Mouse (Mus musculus) lung, postnatal 0 days (tissue): ENCODE data around the gene Gm49369. TPM values are rescaled to one million over a fixed set of nuclear protein-coding genes. Genes with fewer than 3 reads are reported as not detected.

Experiments
- ATAC-seq: fragments of 200-750 bp; cut with Nextera tagmentation; 2 replicates; pipeline ENCODE4 v1.8.0; 2017; ENCODE audit warnings: moderate library complexity
- DNase-seq: peaks from one replicate; pipeline ENCODE4 v3.0.0-alpha.2; 2016; ENCODE audit warnings: low spot score
- H3K27ac ChIP-seq: fragments of 300-500 bp; sonication (generic); 2 replicates; pipeline ENCODE4 v1.5.1; 2014; ENCODE audit warnings: antibody characterized with exemption, mild to moderate bottlenecking, low read length, mixed read lengths
- H3K27me3 ChIP-seq: fragments of 300-500 bp; sonication (generic); replicated peaks from 2 replicates; pipeline ENCODE4 v1.6.1; 2014; ENCODE audit warnings: low read length, mixed read lengths; ENCODE audit not compliant: insufficient read depth
- H3K36me3 ChIP-seq: fragments of 300-500 bp; sonication (generic); 2 replicates; pipeline ENCODE4 v1.6.1; 2014; ENCODE audit warnings: low read length, mixed read lengths; ENCODE audit not compliant: insufficient read depth
- H3K4me1 ChIP-seq: fragments of 300-500 bp; sonication (generic); 2 replicates; pipeline ENCODE4 v1.6.1; 2014; ENCODE audit warnings: antibody characterized with exemption, low read depth, low read length, mixed read lengths; ENCODE audit not compliant: insufficient read depth
- H3K4me2 ChIP-seq: fragments of 300-500 bp; sonication (generic); replicated peaks from 2 replicates; pipeline ENCODE4 v1.6.1; 2014; ENCODE audit warnings: low read depth, mild to moderate bottlenecking, low read length, moderate library complexity, mixed read lengths
- H3K4me3 ChIP-seq: fragments of 300-500 bp; sonication (generic); 2 replicates; pipeline ENCODE4 v1.5.1; 2014; ENCODE audit warnings: low read depth, low read length
- H3K9ac ChIP-seq: fragments of 300-500 bp; sonication (generic); replicated peaks from 2 replicates; pipeline ENCODE4 v1.6.1; 2014; ENCODE audit warnings: low read depth, mild to moderate bottlenecking
- H3K9me3 ChIP-seq: fragments of 300-500 bp; sonication (generic); 2 replicates; pipeline ENCODE4 v1.6.1; 2016; ENCODE audit warnings: low read length, mixed read lengths
- CTCF ChIP-seq: IDR thresholded peaks from 2 replicates; pipeline ENCODE4 v1.5.1; 2016; ENCODE audit warnings: antibody characterized with exemption, mild to moderate bottlenecking
- EP300 ChIP-seq: IDR thresholded peaks from 2 replicates; pipeline ENCODE4 v1.6.1; 2016; ENCODE audit warnings: antibody characterized with exemption, mild to moderate bottlenecking, control low read depth
- WGBS: fragments of 180-500 bp; shearing (Covaris S2); extraction: QIAGEN DNeasy Blood & Tissue Kit; methylation state at CpG from one replicate; pipeline ENCODE4 v1.1.7; 2014; 5-methylcytosine and 5-hydroxymethylcytosine counted together
- polyA plus RNA-seq: library from polyadenylated mRNA; unstranded; fragments of >200 nt; fragmentation: Nextera tagmentation; extraction: Ambion mirVana; gene quantifications from 2 replicates; pipeline ENCODE4 v1.2.1, GENCODE M21; 2015

The Gm49369 gene
- 0.80 TPM in 1 of 2 replicates, not detected in the other for polyA plus RNA-seq

GRCm38 (mm10) chr7:142382567-142382966 lies at the start of gene Gm49369:
Gene Gm49369, minus strand, starts transcription at chr7:142382667.
- H3K36me3 ChIP-seq, result peaks cover 56% of the 10 kb centered on the region
- ATAC-seq, result no peak
- no peak for DNase-seq

GRCm38 (mm10) chr7:142431106-142431505 lies 48.6 kb upstream of the Gm49369 start:
- Histone ChIP-seq H3K9me3 (no peaks in the 10 kb centered on the region), H3K9ac (no peak overlapping the region), H3K4me2 (no peak overlapping the region), H3K4me3 (no peak overlapping the region), H3K36me3 (no peaks in the 10 kb centered on the region), H3K27ac (no peak overlapping the region), H3K27me3 (no peaks in the 10 kb centered on the region), H3K4me1 (peaks cover 20% of the 10 kb centered on the region)
- WGBS, result 70% methylated on average over 14 of the region's 14 CpGs
- no peak for TF ChIP-seq CTCF
- TF ChIP-seq EP300, result no peak
- ATAC-seq (peak; percentile 47), DNase-seq (no peak)

More at GRCm38 (mm10) chr7:142382567-142382966, at the start of gene Gm49369:
- Histone ChIP-seq H3K27ac (no peak within 1 kb of the TSS), H3K27me3 (no peaks in the 10 kb centered on the region), H3K4me2 (no peak within 1 kb of the TSS), H3K4me3 (no peak within 1 kb of the TSS), H3K4me1 (peaks cover 14% of the 10 kb centered on the region), H3K9me3 (no peaks in the 10 kb centered on the region), H3K9ac (no peak within 1 kb of the TSS)
- WGBS, result 97% methylated on average over 5 of the region's 5 CpGs
- TF ChIP-seq CTCF, result no peak
- TF ChIP-seq EP300, result no peak

DNA sequence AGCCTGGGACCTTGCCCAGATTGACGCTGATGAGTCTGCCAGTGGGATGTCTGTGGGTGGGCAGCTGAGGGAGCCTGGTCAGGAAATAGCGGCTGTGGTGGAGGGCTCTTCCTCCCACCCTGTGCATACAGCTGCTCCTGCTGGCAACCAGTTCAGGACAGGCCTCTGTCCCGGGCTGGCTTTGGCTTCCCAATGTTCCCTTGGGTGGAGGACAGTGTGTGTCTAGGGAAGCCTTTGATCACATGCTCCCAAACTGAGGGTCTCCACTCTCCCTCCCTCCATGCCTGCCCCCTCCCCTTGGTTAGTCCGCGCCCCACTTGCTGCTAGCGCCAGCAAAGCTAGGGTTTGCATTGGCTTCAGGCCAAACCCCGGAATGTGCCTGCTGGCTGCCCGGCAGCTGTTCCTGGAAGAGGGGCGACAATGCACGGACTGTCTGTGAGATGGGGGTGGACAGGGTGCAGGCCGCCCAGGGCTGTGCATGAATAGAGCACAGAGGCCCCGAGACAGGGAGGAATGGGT lies 47.8 kb upstream of the Gm49369 start:
- H3K27ac ChIP-seq, result peak overlapping the region; percentile 69
- no peaks in the 10 kb centered on the region for H3K27me3 ChIP-seq
- DNase-seq (peak; percentile 65), ATAC-seq (peak; percentile 75)
- H3K4me3 ChIP-seq, result no peak overlapping the region
- no peaks in the 10 kb centered on the region for H3K36me3 ChIP-seq
- H3K9ac ChIP-seq, result no peak overlapping the region
- WGBS, result 18% methylated on average over 12 of the region's 12 CpGs
- TF ChIP-seq CTCF (no peak), EP300 (no peak)
- H3K4me2 ChIP-seq, result no peak overlapping the region
- no peaks in the 10 kb centered on the region for H3K9me3 ChIP-seq
- peaks cover 20% of the 10 kb centered on the region for H3K4me1 ChIP-seq

- WGBS, result 15% methylated on average over 7 of the region's 7 CpGs
- no peak overlapping the region for H3K9ac ChIP-seq
- H3K4me2 ChIP-seq, result no peak overlapping the region
- TF ChIP-seq EP300, result no peak
- TF ChIP-seq CTCF, result peak; percentile 71
- no peak overlapping the region for H3K4me3 ChIP-seq
- no peaks in the 10 kb centered on the region for H3K36me3 ChIP-seq
- H3K4me1 ChIP-seq, result peaks cover 14% of the 10 kb centered on the region; the same call in 1 of the 2 replicates
- no peaks in the 10 kb centered on the region for H3K9me3 ChIP-seq
- peak; percentile 58 for DNase-seq
- H3K27me3 ChIP-seq, result no peaks in the 10 kb centered on the region
- no peak overlapping the region for H3K27ac ChIP-seq
- ATAC-seq, result no peak
Observed at GRCm38 (mm10) chr7:142428213-142428612, 45.7 kb upstream of the Gm49369 start.

DNA sequence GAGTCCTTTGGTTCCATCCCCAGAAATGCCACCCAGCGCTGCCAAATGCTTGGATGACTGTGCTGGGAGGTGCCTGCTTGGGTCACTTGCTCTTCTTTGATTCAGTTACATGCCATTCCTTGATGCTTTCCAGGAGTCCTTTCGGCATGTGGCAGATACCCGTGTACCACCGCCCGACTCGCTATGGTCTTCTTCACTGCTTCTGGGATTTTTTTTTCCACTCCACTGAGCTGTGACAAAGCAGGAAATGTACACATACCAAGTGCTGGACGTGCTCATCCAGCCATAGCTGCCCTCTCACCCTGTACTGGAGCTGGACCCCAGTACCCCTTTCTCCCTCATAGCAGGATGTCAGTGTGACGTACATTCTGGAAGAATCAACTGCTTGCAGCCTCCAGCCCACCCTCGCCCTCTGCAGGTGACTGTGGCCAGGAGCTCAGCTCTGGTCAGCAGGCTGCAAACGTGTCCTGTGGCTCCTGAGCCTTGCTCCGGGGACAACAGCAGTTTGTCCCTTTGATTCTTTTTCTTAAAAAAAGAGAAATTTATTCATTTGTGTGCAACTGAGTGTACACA lies 43.3 kb upstream of the Gm49369 start:
- TF ChIP-seq EP300, result no peak
- peak; percentile 68 for TF ChIP-seq CTCF
- H3K4me2 ChIP-seq, result no peak overlapping the region
- WGBS, result 66% methylated on average over 11 of the region's 11 CpGs
- H3K4me3 ChIP-seq, result no peak overlapping the region
- no peaks in the 10 kb centered on the region for H3K36me3 ChIP-seq
- H3K9ac ChIP-seq, result no peak overlapping the region
- no peaks in the 10 kb centered on the region for H3K9me3 ChIP-seq
- no peak for DNase-seq
- no peak for ATAC-seq
- no peaks in the 10 kb centered on the region for H3K27me3 ChIP-seq
- no peak overlapping the region for H3K27ac ChIP-seq
- peaks cover 6% of the 10 kb centered on the region; the same call in 1 of the 2 replicates for H3K4me1 ChIP-seq

DNA sequence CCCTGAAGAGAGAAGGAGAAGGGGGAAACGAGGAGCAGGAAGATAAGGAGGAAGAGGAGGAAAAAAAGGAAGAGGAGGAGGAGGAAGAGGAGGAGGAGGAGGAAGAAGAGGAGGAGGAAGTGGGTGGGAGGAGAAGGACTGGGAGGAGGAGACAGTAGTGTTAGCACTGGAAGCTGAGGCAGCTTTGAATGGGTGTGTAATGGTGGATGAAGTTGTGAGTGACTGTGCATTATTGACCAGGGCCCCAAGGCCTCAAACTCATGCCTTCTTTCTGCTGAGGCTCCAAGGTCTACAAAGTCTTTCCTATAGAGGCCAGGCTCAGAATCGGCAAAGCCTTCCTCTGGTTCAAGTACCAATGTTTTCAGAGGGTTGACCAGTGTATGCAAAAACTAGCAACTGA lies 39.4 kb upstream of the Gm49369 start:
- no peak for ATAC-seq
- WGBS, result 41% methylated on average over 2 of the region's 2 CpGs
- no peak overlapping the region for H3K27ac ChIP-seq

More for the DNA sequence above, 39.4 kb upstream of the Gm49369 start:
- H3K9me3 ChIP-seq, result no peaks in the 10 kb centered on the region
- no peak overlapping the region for H3K9ac ChIP-seq
- no peaks in the 10 kb centered on the region for H3K36me3 ChIP-seq
- TF ChIP-seq CTCF (no peak), EP300 (no peak)
- no peak for DNase-seq
- H3K4me2 ChIP-seq, result no peak overlapping the region
- H3K4me3 ChIP-seq, result no peak overlapping the region
- no peaks in the 10 kb centered on the region for H3K4me1 ChIP-seq
- no peaks in the 10 kb centered on the region for H3K27me3 ChIP-seq
